Mouse (Mus musculus): ENCODE data around the gene Fam117a. TPM values are rescaled to one million over a fixed set of nuclear protein-coding genes. Genes with fewer than 3 reads are reported as not detected.

The Fam117a gene
- total and polyA plus RNA-seq, 3 experiments: 49.9 to 116 TPM; not detected in 1

DNA sequence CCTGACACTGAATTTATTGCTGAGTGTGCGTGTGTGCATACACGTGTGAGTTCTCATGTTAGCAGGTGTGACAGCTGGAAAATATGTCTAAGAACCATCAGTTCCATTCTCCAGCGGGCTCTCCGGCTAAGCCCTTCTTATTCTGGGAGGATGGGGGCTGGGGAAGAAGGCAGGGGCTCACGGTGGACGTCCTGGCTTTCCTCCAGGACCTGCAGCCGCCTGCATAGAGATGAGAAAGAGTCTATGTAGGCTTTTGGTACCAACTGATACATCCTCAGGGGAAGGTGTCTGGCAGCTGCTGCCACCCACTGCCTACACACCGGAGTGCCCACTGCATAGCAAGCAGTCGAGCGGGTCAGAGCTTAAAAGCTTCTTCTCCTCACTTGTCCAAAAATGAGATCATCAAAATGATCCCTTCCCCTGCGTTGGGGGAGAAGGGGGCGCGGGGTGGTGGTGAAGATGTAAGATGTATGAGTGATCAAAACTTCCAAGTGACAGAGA lies 62.8 kb downstream of the Fam117a start:
- TF ChIP-seq ZC3H11A (IDR thresholded peaks at IDR 0.05; ENCODE audit: low read depth, low read length) (no peak), SMC3 (IDR thresholded peaks at IDR 0.05; ENCODE audit: low read depth, low read length) (no peak), KAT2A (conservative IDR thresholded peaks at IDR 0.05; ENCODE audit: low read depth, low read length) (no peak), POLR2A (IDR thresholded peaks at IDR 0.05; ENCODE audit: control insufficient read depth in 1 of 2, insufficient read depth in 1 of 2, low read depth in 1 of 2, low read length in 2 of 2, poor library complexity in 1 of 2) (no peak), GATA1 (IDR thresholded peaks at IDR 0.05; ENCODE audit: low read depth, low read length) (no peak), UBTF (IDR thresholded peaks at IDR 0.05; ENCODE audit: borderline replicate concordance, insufficient read depth, low read depth, low read length) (no peak), USF2 (IDR thresholded peaks at IDR 0.05; ENCODE audit: borderline replicate concordance in 1 of 2, insufficient read depth in 1 of 2, low read depth in 1 of 2, low read length in 2 of 2) (no peak), RAD21 (IDR thresholded peaks at IDR 0.05; ENCODE audit: low read depth, low read length) (no peak), TBP (IDR thresholded peaks at IDR 0.05; ENCODE audit: low read depth, low read length) (no peak), BHLHE40 (IDR thresholded peaks at IDR 0.05; ENCODE audit: borderline replicate concordance, low read depth, low read length) (no peak)
- Histone ChIP-seq H3K79me2 (ENCODE audit: control insufficient read depth, insufficient read depth, low read length, poor library complexity) (no peaks in the 10 kb centered on the region), H3K27me3 (ENCODE audit: control insufficient read depth in 1 of 2, insufficient read depth in 2 of 2, low read length in 2 of 2) (peaks cover 22 to 36% of the 10 kb centered on the region in 2 experiments), H3K9ac (ENCODE audit: control insufficient read depth, low read depth, low read length, poor library complexity, severe bottlenecking) (no peak overlapping the region), H3K27ac (ENCODE audit: control insufficient read depth, low read depth, low read length) (no peak overlapping the region), H3K36me3 (ENCODE audit: control insufficient read depth in 1 of 2, insufficient read depth in 2 of 2, low read length in 2 of 2) (no peaks in the 10 kb centered on the region), H3K4me3 (ENCODE audit: control insufficient read depth in 1 of 2, insufficient read depth in 1 of 2, low read depth in 2 of 2, low read length in 2 of 2) (no peak overlapping the region), H3K9me3 (replicated peaks; ENCODE audit: insufficient read depth, low read length) (no peaks in the 10 kb centered on the region), H3K4me1 (ENCODE audit: control insufficient read depth in 1 of 2, insufficient read depth in 2 of 2, low read length in 2 of 2) (no peaks in the 10 kb centered on the region)
- DNase-seq (ENCODE audit: low read depth, low spot score): no peak

DNA sequence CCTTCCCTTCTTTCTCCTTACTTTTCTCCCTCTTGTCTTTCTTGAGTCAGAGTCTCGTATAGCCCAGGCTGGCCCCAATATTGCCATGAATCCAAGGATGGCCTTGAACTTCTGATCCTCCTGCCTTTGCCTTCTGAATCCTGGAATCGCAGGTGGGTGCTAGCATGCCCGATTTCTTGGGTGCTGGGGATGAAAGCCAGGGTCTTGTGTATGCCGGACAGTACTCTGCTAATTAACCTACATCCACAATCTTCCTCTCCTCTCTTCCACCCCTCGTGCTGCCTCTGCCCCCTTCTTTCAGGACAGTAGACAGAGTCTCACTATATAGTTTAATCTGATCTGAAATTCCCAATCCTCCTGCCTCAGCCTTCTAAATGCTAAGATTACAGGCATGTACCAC lies 64.8 kb downstream of the Fam117a start:
- TF ChIP-seq POLR2A (IDR thresholded peaks at IDR 0.05; ENCODE audit: control insufficient read depth in 1 of 2, insufficient read depth in 1 of 2, low read depth in 1 of 2, low read length in 2 of 2, poor library complexity in 1 of 2): no peak
- no peak for TF ChIP-seq CHD2 (IDR thresholded peaks at IDR 0.05; ENCODE audit: low read length)
- no peak for TF ChIP-seq ZNF384 (IDR thresholded peaks at IDR 0.05; ENCODE audit: low read depth, low read length)
- no peak for TF ChIP-seq POLR2AphosphoS5 (IDR thresholded peaks at IDR 0.05; ENCODE audit: borderline replicate concordance, low read depth, low read length)
- TF ChIP-seq MEF2A (IDR thresholded peaks at IDR 0.05; ENCODE audit: extremely low read depth, insufficient replicate concordance, low read depth, low read length, poor library complexity, severe bottlenecking): no peak
- no peak for TF ChIP-seq ETS1 (IDR thresholded peaks at IDR 0.05; ENCODE audit: low read depth, low read length)
- no peak for TF ChIP-seq E2F4 (IDR thresholded peaks at IDR 0.05; ENCODE audit: borderline replicate concordance, low read depth, low read length)
- TF ChIP-seq GATA1 (IDR thresholded peaks at IDR 0.05; ENCODE audit: low read depth, low read length): no peak
- no peak for TF ChIP-seq GABPA (IDR thresholded peaks at IDR 0.05; ENCODE audit: low read depth, low read length)
- TF ChIP-seq USF1 (IDR thresholded peaks at IDR 0.05; ENCODE audit: low read depth, low read length): no peak
- no peak for TF ChIP-seq NRF1 (IDR thresholded peaks at IDR 0.05; ENCODE audit: insufficient read depth, low read depth, low read length, poor library complexity, severe bottlenecking)
- Histone ChIP-seq H3K9ac (ENCODE audit: control insufficient read depth, low read depth, low read length, poor library complexity, severe bottlenecking) (no peak overlapping the region), H3K9me3 (replicated peaks; ENCODE audit: insufficient read depth, low read length) (no peaks in the 10 kb centered on the region), H3K36me3 (ENCODE audit: control insufficient read depth in 1 of 2, insufficient read depth in 2 of 2, low read length in 2 of 2) (no peaks in the 10 kb centered on the region), H3K79me2 (ENCODE audit: control insufficient read depth, insufficient read depth, low read length, poor library complexity) (no peaks in the 10 kb centered on the region), H3K27ac (ENCODE audit: control insufficient read depth, low read depth, low read length) (no peak overlapping the region), H3K4me1 (ENCODE audit: control insufficient read depth in 1 of 2, insufficient read depth in 2 of 2, low read length in 2 of 2) (no peaks in the 10 kb centered on the region), H3K4me3 (ENCODE audit: control insufficient read depth in 1 of 2, insufficient read depth in 1 of 2, low read depth in 2 of 2, low read length in 2 of 2) (no peak overlapping the region), H3K27me3 (ENCODE audit: control insufficient read depth in 1 of 2, insufficient read depth in 2 of 2, low read length in 2 of 2) (peaks cover 24 to 36% of the 10 kb centered on the region in 2 experiments)
- no peak for DNase-seq (ENCODE audit: low read depth, low spot score)
